7 mouse cellular contexts compared by ENCODE assay signal in genomic region chr11:90224914-90225470, GRCm38 (mm10). TPM values are rescaled to one million over a fixed set of nuclear protein-coding genes. Genes with fewer than 3 reads are reported as not detected.
DNase-seq lines count a peak whose midpoint lies in the region; ATAC-seq and TF ChIP-seq lines count a peak whose summit lies in the region.

No protein-coding gene starts in this region.

- no peaks in the 10 kb centered on the region for H3K79me2 ChIP-seq in macrophage (ENCODE audit: inconsistent target)

- H3K36me3 ChIP-seq in intestine, postnatal 0 days (ENCODE audit: control insufficient read depth, insufficient read depth): no peaks in the 10 kb centered on the region
- no peaks in the 10 kb centered on the region for H3K36me3 ChIP-seq in macrophage (ENCODE audit: inconsistent target)
- no peaks in the 10 kb centered on the region for H3K36me3 ChIP-seq in midbrain, embryonic 14.5 days (ENCODE audit: control insufficient read depth, insufficient read depth, low read length)

- WGBS in intestine, postnatal 0 days: 28% methylated on average over 11 of the region's 11 CpGs
- whole genome bisulfite sequencing in macrophage (ENCODE audit: missing documents): 2% methylated on average over 11 of the region's 11 CpGs
- WGBS in midbrain, embryonic 14.5 days: 89% methylated on average over 11 of the region's 11 CpGs

- peaks cover 66% of the 10 kb centered on the region for H3K4me1 ChIP-seq in bone marrow macrophage, adult 2 months (ENCODE audit: control insufficient read depth, insufficient read depth, low read length)
- peaks cover 5% of the 10 kb centered on the region; the same call in 1 of the 2 replicates for H3K4me1 ChIP-seq in intestine, postnatal 0 days (replicated peaks; ENCODE audit: control insufficient read depth, insufficient read depth, low read length)
- no peaks in the 10 kb centered on the region for H3K4me1 ChIP-seq in midbrain, embryonic 14.5 days (ENCODE audit: control insufficient read depth, insufficient read depth, low read length)

- peak; percentile 60 for DNase-seq in MN1 (ENCODE audit: low spot score)
- DNase-seq in retina, postnatal 1 day: no peak
- no peak for DNase-seq in midbrain, embryonic 14.5 days
- no peak for DNase-seq in layer of hippocampus, adult 9-10 months (ENCODE audit: low spot score)

- no peak for TF ChIP-seq CTCF in bone marrow macrophage, adult 2 months (IDR thresholded peaks at IDR 0.05; ENCODE audit: low read depth, low read length)
- TF ChIP-seq CTCF in intestine, postnatal 0 days (IDR thresholded peaks at IDR 0.05; ENCODE audit: low read depth): no peak

- H3K9ac ChIP-seq in intestine, postnatal 0 days (ENCODE audit: low read depth, low read length): no peak overlapping the region
- no peak overlapping the region for H3K9ac ChIP-seq in midbrain, embryonic 14.5 days (replicated peaks; ENCODE audit: low read length)

- TF ChIP-seq POLR2A in bone marrow macrophage, adult 2 months (IDR thresholded peaks at IDR 0.05; ENCODE audit: borderline replicate concordance, low read depth, low read length): no peak

- no peak overlapping the region for H3K4me2 ChIP-seq in intestine, postnatal 0 days (replicated peaks; ENCODE audit: low read depth)
- no peak overlapping the region for H3K4me2 ChIP-seq in midbrain, embryonic 14.5 days (ENCODE audit: low read length)

- peak overlapping the region; percentile 87 for H3K27ac ChIP-seq in bone marrow macrophage, adult 2 months (ENCODE audit: insufficient read depth, low read depth, low read length)
- no peak overlapping the region for H3K27ac ChIP-seq in intestine, postnatal 0 days (ENCODE audit: low read depth, low read length)
- H3K27ac ChIP-seq in macrophage: peak overlapping the region; percentile 95
- H3K27ac ChIP-seq in midbrain, embryonic 14.5 days (replicated peaks; ENCODE audit: low read depth, low read length): no peak overlapping the region

- no peaks in the 10 kb centered on the region for H3K27me3 ChIP-seq in intestine, postnatal 0 days (replicated peaks; ENCODE audit: control insufficient read depth, insufficient read depth, low read length)
- no peaks in the 10 kb centered on the region for H3K27me3 ChIP-seq in midbrain, embryonic 14.5 days (ENCODE audit: control insufficient read depth, insufficient read depth, low read length)

- 0 out of 2 replicates have a peak overlapping the region, but pooled peaks have one; percentile 3 for H3K4me3 ChIP-seq in bone marrow macrophage, adult 2 months (ENCODE audit: insufficient read depth, low read length)
- H3K4me3 ChIP-seq in intestine, postnatal 0 days (ENCODE audit: low read depth, low read length): no peak overlapping the region
- no peak overlapping the region for H3K4me3 ChIP-seq in macrophage (ENCODE audit: inconsistent target)
- no peak overlapping the region for H3K4me3 ChIP-seq in midbrain, embryonic 14.5 days (replicated peaks; ENCODE audit: low read depth, low read length)

- H3K9me3 ChIP-seq in intestine, postnatal 0 days (ENCODE audit: control insufficient read depth): no peaks in the 10 kb centered on the region
- H3K9me3 ChIP-seq in midbrain, embryonic 14.5 days (ENCODE audit: control insufficient read depth, low read length): no peaks in the 10 kb centered on the region

- ATAC-seq in intestine, postnatal 0 days: peak; percentile 67
- no peak for ATAC-seq in midbrain, embryonic 14.5 days (ENCODE audit: low FRiP score, low TSS enrichment)

RNA-seq across cellular contexts. Expression of gene Mmd, which starts 24.3 kb away (rescaled TPM):
- 49.3 and 50.0 TPM in 2 replicates for polyA plus RNA-seq in bone marrow macrophage, adult 2 months (2012; ENCODE audit: insufficient read depth, insufficient read length, missing spikeins)
- polyA plus RNA-seq in intestine, postnatal 0 days (2015; fragmentation: Nextera tagmentation; extraction: Ambion mirVana): 36.5 and 38.5 TPM in 2 replicates
- 100 to 1,000 TPM in 4 of 26 experiments, 10 to 100 TPM in 16, 1 to 10 TPM in 6; 6.8 to 147 (median 26.0) TPM for total RNA-seq in macrophage (2018; cell fraction: chromatin; rRNA removed)
- total RNA-seq in macrophage (2018; cell fraction: cytosol; rRNA removed): 10 to 100 TPM; 10.9 to 73.8 (median 29.3) TPM
- 100 to 1,000 TPM in 2 of 26 experiments, 10 to 100 TPM in 22, 1 to 10 TPM in 2; 8.0 to 112 (median 27.7) TPM for total RNA-seq in macrophage (2018; cell fraction: nucleus; rRNA removed)
- polyA plus RNA-seq in macrophage (2018): 28.1 to 57.5 TPM (median 47.7 TPM) in 3 replicates
- polyA plus RNA-seq in midbrain, embryonic 14.5 days (2014; fragmentation: Nextera tagmentation; extraction: Ambion mirVana): 91.2 and 93.6 TPM in 2 replicates

RNA-seq across cellular contexts. Expression of gene Gm45716, which starts 37.5 kb away (rescaled TPM):
- polyA plus RNA-seq in bone marrow macrophage, adult 2 months (2012; ENCODE audit: insufficient read depth, insufficient read length, missing spikeins): 2.5 and 3.2 TPM in 2 replicates
- polyA plus RNA-seq in intestine, postnatal 0 days (2015; fragmentation: Nextera tagmentation; extraction: Ambion mirVana): 23.9 and 25.4 TPM in 2 replicates
- 10 to 100 TPM in 12 of 26 experiments, 1 to 10 TPM in 14; 1.5 to 45.5 (median 8.2) TPM for total RNA-seq in macrophage (2018; cell fraction: chromatin; rRNA removed)
- total RNA-seq in macrophage (2018; cell fraction: cytosol; rRNA removed): 1 to 10 TPM in 17 of 26 experiments, under 1 TPM in 9; 0.48 to 9.2 (median 1.2) TPM
- 10 to 100 TPM in 10 of 26 experiments, 1 to 10 TPM in 16; 1.1 to 35.4 (median 6.7) TPM for total RNA-seq in macrophage (2018; cell fraction: nucleus; rRNA removed)
- 0.26 to 2.1 TPM (median 0.82 TPM) in 3 replicates for polyA plus RNA-seq in macrophage (2018)
- 29.6 and 30.3 TPM in 2 replicates for polyA plus RNA-seq in midbrain, embryonic 14.5 days (2014; fragmentation: Nextera tagmentation; extraction: Ambion mirVana)

Comparison
In these comparisons a context has a peak if more than half of its experiments do, and no peak if none do; other contexts are left out.
1. H3K27ac ChIP-seq: peak in bone marrow macrophage, adult 2 months (single experiment) and macrophage (single experiment); none in intestine, postnatal 0 days (single experiment) and midbrain, embryonic 14.5 days (single experiment).